Mouse (Mus musculus) cerebellum, adult 11-12 months (tissue): Measurements from ENCODE around the gene Rimbp2.

Experiments used
- DNase-seq: peaks from one replicate; pipeline ENCODE4 v3.0.0; 2022

The Rimbp2 gene

GRCm38 (mm10) chr5:128841541-128841940, 111.7 kb downstream of the Rimbp2 start:
- no peak for DNase-seq

- DNase-seq, result no peak
Measured at GRCm38 (mm10) chr5:128837045-128837444, 116.2 kb downstream of the Rimbp2 start.

- DNase-seq, result no peak
Measured at GRCm38 (mm10) chr5:128834126-128834525, 119.2 kb downstream of the Rimbp2 start.

GRCm38 (mm10) chr5:128822843-128823242, 130.4 kb downstream of the Rimbp2 start:
- no peak for DNase-seq

- DNase-seq, result no peak
Measured at GRCm38 (mm10) chr5:128819638-128820285, 133.5 kb downstream of the Rimbp2 start.

- no peak for DNase-seq
Measured at GRCm38 (mm10) chr5:128815629-128816028, 137.7 kb downstream of the Rimbp2 start.

GRCm38 (mm10) chr5:128815078-128815477, 138.2 kb downstream of the Rimbp2 start:
- DNase-seq, result no peak

- DNase-seq, result no peak
Measured at GRCm38 (mm10) chr5:128813121-128813520, 140.2 kb downstream of the Rimbp2 start.

GRCm38 (mm10) chr5:128811431-128811830, 141.9 kb downstream of the Rimbp2 start:
- DNase-seq, result no peak

GRCm38 (mm10) chr5:128810006-128810405, 143.3 kb downstream of the Rimbp2 start:
- DNase-seq, result no peak

GRCm38 (mm10) chr5:128809406-128809805, 143.9 kb downstream of the Rimbp2 start:
- no peak for DNase-seq

GRCm38 (mm10) chr5:128808547-128809182, 144.6 kb downstream of the Rimbp2 start:
- no peak for DNase-seq

GRCm38 (mm10) chr5:128807408-128807807, 145.9 kb downstream of the Rimbp2 start:
- no peak for DNase-seq

GRCm38 (mm10) chr5:128806296-128806998, 146.8 kb downstream of the Rimbp2 start:
- DNase-seq, result no peak

- no peak for DNase-seq
Measured at GRCm38 (mm10) chr5:128805092-128805491, 148.2 kb downstream of the Rimbp2 start.

GRCm38 (mm10) chr5:128800592-128800991, 152.7 kb downstream of the Rimbp2 start:
- no peak for DNase-seq

- DNase-seq, result no peak
Measured at GRCm38 (mm10) chr5:128781621-128782020, 171.7 kb downstream of the Rimbp2 start.

- DNase-seq, result no peak
Measured at GRCm38 (mm10) chr5:128776386-128776785, 176.9 kb downstream of the Rimbp2 start.

- no peak for DNase-seq
Measured at GRCm38 (mm10) chr5:128769026-128769631, 184.2 kb downstream of the Rimbp2 start.

- no peak for DNase-seq
Measured at GRCm38 (mm10) chr5:128761118-128761517, 192.2 kb downstream of the Rimbp2 start.

- no peak for DNase-seq
Measured at GRCm38 (mm10) chr5:128746261-128746660, 207.0 kb downstream of the Rimbp2 start.

GRCm38 (mm10) chr5:128745206-128745605, 208.1 kb downstream of the Rimbp2 start:
- DNase-seq, result no peak

GRCm38 (mm10) chr5:128744351-128744750, 208.9 kb downstream of the Rimbp2 start:
- DNase-seq, result no peak

GRCm38 (mm10) chr5:128739838-128740171, 213.5 kb downstream of the Rimbp2 start:
- no peak for DNase-seq
